Mouse (Mus musculus): ENCODE data around the gene Dbx2.

The Dbx2 gene

DNA sequence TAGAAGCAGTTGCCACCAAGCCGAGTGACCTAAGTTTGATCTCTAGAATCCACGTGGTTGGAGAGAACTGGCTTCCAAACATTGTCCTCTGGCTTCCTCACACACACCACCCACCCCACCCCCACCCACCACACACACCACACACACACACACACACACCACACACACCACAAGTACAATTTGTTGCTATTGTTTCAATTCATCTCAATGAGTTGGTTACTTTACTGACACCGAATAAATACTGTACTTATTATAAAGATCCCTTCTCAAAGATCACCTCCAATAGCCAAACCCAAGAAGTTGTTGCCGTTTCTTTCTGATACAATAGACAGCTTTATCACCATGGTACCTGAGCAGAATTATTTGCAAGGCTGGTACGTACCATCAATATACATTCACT, at the start of gene Dbx2:
Gene Dbx2 (minus strand): TSS at position 101 of the 400 bp plus-strand sequence.
- DNase-seq (ENCODE audit: low spot score in 2 of 2), result no peak

DNA sequence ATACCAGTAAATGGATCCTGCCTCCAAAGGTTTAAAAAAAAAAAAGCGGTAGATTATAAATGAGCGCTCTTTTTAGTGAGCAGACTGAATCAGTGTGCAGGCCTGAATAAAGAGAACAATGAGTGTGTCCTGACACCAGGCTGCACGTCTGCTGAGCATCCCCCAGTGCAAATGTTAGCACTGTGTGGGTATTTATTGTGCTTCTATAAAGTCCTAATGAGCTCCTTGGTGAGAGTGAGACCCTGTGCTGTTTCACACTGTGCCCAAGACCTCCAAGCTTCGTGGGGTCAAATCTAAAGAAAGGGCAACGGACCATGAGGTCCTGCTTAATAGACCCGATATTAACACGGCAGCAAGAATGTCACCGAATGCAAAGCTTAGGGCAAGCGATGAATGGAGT, 46.4 kb upstream of the Dbx2 start:
- DNase-seq (ENCODE audit: low spot score in 2 of 2), result no peak

DNA sequence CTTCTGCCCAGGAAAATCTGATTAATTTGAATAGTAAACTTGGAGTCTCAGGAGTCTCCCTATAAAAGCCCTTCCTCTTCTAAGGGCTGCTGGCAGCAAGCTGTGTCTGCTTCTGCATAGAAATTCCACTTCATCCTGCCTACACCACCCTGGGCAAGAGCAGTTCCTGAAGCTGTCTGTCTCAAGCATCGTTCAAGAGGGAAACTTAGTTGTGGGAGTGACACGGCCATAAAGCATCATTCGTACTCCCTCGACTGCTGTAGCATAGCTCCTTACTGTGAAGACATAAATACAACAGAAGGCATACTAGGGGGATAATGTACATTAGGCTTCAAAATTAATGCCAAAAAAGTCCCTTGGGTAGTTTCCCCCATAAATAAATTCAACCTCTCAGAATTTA, 45.8 kb upstream of the Dbx2 start:
- no peak for DNase-seq (ENCODE audit: low spot score in 2 of 2)

DNA sequence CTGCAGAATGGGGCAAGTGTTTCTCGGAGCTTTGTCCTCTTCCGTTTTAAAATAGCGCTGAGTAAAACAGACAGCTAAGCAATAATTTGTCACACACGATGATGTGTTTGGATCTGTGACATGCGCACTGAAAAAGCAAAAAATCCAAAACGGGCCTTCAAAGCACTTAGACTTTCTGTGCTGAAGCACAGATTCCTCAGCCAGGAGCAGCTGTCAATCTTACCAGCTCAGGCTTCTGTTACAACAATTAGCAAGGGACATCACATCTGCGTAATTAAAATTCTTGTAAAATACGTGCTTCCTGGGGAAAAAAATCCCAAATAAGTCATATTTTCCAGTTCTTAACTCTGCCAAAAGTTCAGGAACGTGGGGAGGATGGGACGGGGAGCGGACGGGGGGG, 43.6 kb upstream of the Dbx2 start:
- no peak for DNase-seq (ENCODE audit: low spot score in 2 of 2)

GRCm38 (mm10) chr15:95693759-95694158, 38.0 kb upstream of the Dbx2 start:
- no peak for DNase-seq (ENCODE audit: low spot score in 2 of 2)

GRCm38 (mm10) chr15:95691594-95691993, 35.8 kb upstream of the Dbx2 start:
- no peak for DNase-seq (ENCODE audit: low spot score in 2 of 2)

DNA sequence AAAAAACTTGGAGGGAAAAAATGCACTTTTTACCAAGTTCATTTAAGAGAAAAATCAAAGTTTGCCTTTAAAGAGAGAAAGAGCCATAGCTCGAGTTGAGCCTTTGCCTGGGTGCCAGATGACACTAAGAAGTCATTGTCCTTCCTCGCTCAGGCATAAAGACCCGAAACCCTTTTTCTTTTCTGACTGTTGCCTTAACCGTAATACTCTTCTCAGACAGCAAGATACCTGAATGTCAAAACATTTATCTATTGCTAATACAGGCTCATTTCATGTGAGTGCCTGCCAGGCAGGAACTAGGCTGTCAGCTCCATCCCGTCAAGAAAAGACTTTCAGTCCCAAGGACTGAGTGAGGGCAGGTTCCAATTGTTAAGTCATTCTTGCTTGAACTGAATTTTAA, 35.4 kb upstream of the Dbx2 start:
- DNase-seq (ENCODE audit: low spot score in 2 of 2), result no peak

GRCm38 (mm10) chr15:95682620-95683019, 26.9 kb upstream of the Dbx2 start:
- DNase-seq (ENCODE audit: low spot score in 2 of 2), result no peak

DNA sequence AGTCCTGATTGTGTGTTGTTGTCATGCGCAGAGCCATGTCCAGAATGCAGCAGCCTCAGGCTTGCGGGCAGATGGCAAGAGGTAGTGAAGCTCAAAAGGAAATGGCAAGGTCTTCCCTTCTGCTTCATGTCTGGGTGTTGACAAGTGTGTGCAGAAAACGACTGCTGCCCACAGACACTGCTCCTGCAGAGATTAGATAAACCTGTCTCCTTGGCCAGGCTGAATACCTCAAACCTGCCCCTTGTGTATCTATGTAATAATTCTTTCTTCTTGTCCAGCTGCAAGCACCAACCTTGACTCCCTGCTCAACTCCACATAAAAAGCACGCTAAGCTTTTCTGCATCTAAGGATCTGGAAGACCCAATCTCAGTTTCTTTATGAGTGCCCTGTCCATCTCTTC, 19.9 kb upstream of the Dbx2 start:
- no peak for DNase-seq (ENCODE audit: low spot score in 2 of 2)

DNA sequence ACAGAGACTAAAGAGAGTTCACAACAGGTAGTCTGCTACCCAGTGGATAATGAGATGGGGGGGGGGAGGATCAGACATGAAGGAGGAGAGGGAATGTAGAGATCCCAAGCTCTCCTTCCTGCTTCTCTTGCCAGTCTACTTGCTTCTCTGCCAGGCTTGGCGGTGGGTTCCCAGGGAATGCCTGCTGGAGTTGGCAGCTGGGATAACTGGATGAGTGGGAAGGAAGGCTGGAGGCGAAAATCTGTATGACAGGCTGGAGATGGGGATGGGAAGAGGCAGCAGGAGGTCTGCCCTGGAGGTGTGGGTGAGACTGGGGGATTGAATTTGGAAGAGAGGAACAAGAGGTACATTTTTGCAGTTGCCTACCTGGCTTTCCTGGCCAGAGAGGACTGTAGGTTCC, 19.4 kb upstream of the Dbx2 start:
- no peak for DNase-seq (ENCODE audit: low spot score in 2 of 2)

DNA sequence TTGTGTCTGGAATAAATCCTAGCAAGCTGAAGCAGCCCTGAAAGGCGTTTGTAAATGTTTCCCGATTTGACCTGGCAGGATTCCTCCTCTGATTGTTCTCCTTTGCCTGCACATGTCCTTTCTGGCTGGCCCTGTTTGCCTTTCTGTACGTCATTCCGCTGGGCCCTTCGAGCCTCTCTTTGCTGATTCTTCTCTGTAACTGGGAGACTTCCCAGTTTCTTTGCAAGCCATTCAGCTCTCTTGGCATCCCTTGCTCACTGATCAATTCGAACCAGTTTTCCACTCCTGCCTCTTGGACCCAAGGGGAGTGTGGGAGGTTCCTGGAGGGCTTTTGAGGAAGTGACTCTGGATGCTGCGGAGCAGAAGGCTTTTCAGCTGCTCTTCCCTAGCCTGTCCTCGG, 11.4 kb upstream of the Dbx2 start:
- no peak for DNase-seq (ENCODE audit: low spot score in 2 of 2)

DNA sequence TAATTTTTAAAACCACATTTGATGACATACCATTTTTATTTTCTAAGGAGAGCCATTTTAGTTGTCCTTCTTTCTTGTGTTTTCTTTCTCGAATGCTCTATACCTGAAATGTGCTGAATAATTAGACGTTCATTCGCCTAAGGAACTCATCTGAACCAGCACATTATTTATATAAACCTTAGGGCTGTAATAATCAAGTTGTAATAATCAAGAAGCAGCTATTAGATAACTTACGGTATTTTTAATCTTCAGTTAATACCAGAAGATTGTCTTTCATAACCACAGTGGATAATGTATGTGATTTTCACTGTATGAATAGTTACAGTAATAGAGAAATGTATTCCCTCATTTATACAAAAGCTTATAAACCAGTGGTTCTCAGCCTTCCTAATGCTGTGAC, 9.2 kb upstream of the Dbx2 start:
- DNase-seq (ENCODE audit: low spot score in 2 of 2), result no peak

GRCm38 (mm10) chr15:95661718-95662117, 6.0 kb upstream of the Dbx2 start:
- no peak for DNase-seq (ENCODE audit: low spot score in 2 of 2)

DNA sequence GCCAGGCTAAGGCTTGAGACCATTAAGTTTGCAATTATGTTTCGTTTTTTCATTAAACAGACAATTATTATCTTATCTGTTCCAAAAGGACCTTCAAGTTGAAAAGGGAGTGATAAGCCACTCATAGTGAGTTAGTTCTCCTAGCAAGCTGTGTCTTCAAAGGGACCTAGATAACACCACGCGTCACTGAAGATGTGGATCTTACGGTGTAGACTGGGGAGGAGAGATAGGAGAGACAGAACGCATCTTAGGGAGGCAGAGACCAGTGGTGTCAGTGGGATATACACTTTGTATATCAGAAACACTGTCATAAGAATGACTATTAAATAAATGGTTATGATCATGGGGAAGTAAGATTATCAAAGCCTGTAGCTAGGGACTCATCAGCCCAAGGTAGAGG, 4.6 kb upstream of the Dbx2 start:
- no peak for DNase-seq (ENCODE audit: low spot score in 2 of 2)

GRCm38 (mm10) chr15:95654211-95654897, 1.4 kb downstream of the Dbx2 start:
- no peak for DNase-seq (ENCODE audit: low spot score in 2 of 2)

GRCm38 (mm10) chr15:95653812-95654210, 1.9 kb downstream of the Dbx2 start:
- no peak for DNase-seq (ENCODE audit: low spot score in 2 of 2)

DNA sequence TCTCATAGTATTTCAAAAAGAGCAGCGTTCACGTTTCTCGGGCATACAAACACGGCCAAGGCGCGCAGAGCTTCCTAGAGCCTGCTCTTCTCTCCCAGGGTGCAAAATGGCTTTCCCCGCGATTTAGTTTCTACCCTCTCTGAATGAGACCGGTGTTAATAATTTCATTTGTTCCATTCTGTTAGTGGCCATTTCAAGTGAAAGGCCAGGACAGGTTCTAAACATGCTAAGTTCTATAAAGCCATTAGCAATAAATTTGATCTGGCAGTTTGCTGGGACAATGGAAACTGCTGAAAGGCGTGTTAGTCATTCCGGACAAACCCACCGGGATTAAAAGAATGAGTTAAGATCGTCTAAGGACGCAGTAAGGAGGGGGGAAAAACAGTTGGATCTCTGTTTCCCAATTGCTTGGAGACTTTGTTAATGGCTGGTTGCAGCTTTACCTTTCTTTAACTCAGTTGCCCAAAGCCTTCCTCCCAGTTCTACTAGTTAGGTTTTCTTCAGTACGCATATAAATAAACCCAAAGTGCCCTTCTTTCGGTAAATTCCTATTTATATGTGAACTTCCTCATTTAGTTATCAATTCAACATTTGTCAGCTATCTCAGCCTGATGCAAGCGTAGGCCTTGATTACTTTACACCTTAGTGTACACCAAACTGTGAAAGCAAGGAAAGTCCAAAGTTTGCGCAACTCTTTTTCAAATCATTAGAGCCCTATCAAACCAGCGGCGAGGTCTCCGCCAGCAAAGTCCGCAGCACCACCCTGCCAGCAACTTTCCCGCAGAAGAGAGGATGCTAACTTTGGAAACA, 2.7 kb downstream of the Dbx2 start:
- no peak for DNase-seq (ENCODE audit: low spot score in 2 of 2)

GRCm38 (mm10) chr15:95651824-95652223, 3.9 kb downstream of the Dbx2 start:
- no peak for DNase-seq (ENCODE audit: low spot score in 2 of 2)

DNA sequence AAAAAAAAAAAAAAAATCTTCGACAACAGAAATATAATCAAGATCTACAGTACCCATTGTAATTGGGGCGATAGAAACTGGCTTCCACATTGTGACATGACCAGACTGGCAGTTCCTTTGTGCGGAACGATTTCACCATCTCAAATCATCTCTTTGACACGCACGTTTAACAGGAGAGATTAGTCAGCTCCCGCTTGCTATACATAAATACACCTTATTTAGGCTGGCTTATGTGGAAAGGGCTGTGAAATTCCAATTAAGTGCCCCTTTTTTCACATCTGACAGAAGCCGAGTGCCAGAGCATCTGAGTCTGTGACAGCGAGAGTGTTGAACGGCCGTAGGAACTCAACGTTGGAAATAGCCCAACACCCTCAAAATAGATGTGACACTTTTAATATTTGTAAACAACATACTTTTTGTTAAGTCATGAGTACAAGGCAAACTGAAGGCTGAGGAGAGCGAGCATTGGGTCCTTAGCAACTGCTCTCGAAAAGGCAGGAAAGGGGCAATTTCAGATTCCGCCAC, 12.2 kb downstream of the Dbx2 start:
- no peak for DNase-seq (ENCODE audit: low spot score in 2 of 2)

GRCm38 (mm10) chr15:95640347-95640746, 15.4 kb downstream of the Dbx2 start:
- no peak for DNase-seq (ENCODE audit: low spot score in 2 of 2)

- no peak for DNase-seq (ENCODE audit: low spot score in 2 of 2)
Observed at GRCm38 (mm10) chr15:95639829-95640134, 16.0 kb downstream of the Dbx2 start.

DNA sequence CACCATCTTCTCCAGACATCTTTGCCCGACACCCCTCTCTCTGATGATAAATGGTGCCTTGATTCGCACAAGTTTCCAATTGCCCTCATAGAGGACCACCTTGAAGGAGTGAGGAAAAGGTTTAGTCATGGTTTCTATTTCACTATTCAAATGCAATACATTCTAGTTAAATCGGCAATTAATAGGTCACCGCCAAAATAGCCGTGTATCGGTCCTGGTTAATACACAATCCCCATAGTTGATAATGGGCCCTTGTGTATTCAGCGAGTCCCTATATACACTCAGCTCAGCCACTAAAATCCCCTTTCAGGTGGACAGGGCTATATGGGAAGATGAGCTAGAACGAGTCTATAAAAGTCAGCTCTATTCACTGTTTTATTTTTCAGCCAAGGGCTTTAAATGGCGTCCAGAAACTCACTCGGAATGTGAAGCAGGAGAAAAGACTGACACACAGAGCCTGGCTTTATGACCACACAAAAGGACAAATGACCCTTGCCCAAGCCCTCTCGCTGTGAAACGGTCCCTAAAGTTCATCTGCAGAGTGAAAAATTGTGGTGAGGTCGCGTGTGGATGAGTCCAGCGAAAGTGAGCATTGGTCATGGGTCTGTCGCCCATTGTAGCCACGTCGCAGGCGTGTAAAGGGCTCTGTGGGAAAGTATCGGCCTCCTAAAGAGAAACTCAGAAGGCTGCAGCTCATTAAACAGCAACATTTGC, 16.5 kb downstream of the Dbx2 start:
- no peak for DNase-seq (ENCODE audit: low spot score in 2 of 2)

GRCm38 (mm10) chr15:95624396-95624795, 31.4 kb downstream of the Dbx2 start:
- DNase-seq (ENCODE audit: low spot score in 2 of 2), result no peak
